In genomic region chr14:23911108-23911629, GRCm38 (mm10) we compare ENCODE assay signal across 16 mouse cellular contexts.
DNase-seq lines count a peak whose midpoint lies in the region; ATAC-seq lines count a peak whose summit lies in the region.
"Had no signal": no experiment of that assay in that cellular context is flagged by ENCODE, and none has a peak within 500 bp of the region (broad histone marks: within the 10 kb centered on the region; RNA-seq: fewer than 3 reads in every experiment).

No protein-coding gene starts in this region.

- no peaks in the 10 kb centered on the region for H3K4me1 ChIP-seq in liver, embryonic 12.5 days
- H3K4me1 ChIP-seq: limb, embryonic 10.5 days; liver, embryonic 13.5 days had no signal

- H3K9me3 ChIP-seq in liver, embryonic 12.5 days (replicated peaks): no peaks in the 10 kb centered on the region
- H3K9me3 ChIP-seq: G1E; limb, embryonic 10.5 days; liver, embryonic 13.5 days had no signal

- no peaks in the 10 kb centered on the region for H3K36me3 ChIP-seq in liver, embryonic 12.5 days
- H3K36me3 ChIP-seq: G1E; limb, embryonic 10.5 days; liver, embryonic 13.5 days had no signal

- H3K27ac ChIP-seq in liver, embryonic 12.5 days: no peak overlapping the region
- H3K27ac ChIP-seq: kidney, postnatal 0 days; limb, embryonic 10.5 days; liver, embryonic 13.5 days had no signal

- H3K9ac ChIP-seq in liver, embryonic 12.5 days: no peak overlapping the region
- H3K9ac ChIP-seq: liver, embryonic 13.5 days had no signal

- H3K4me2 ChIP-seq in liver, embryonic 12.5 days: no peak overlapping the region
- H3K4me2 ChIP-seq: liver, embryonic 13.5 days had no signal

- peak; percentile 37 to 62 for DNase-seq in layer of hippocampus, adult 18-20 months (ENCODE audit: low spot score in 2 of 2)
- DNase-seq in layer of hippocampus, postnatal 36 days: no peak
- peak; percentile 45 for DNase-seq in right cerebral cortex, postnatal 25 days
- no peak for DNase-seq in right cerebral cortex, postnatal 4 days
- DNase-seq in brain, adult 2 months (ENCODE audit: low read depth, low spot score): peak; percentile 88
- DNase-seq in embryo, embryonic 9.5 days (ENCODE audit: extremely low spot score): no peak
- DNase-seq in thymus, postnatal 25 days: no peak
- DNase-seq: cerebellum, adult 18-20 months; heart, adult 11 months; liver, embryonic 13.5 days; lung, postnatal 10 days had no signal

- no peak overlapping the region for H3K4me3 ChIP-seq in liver, embryonic 12.5 days
- H3K4me3 ChIP-seq: limb, embryonic 10.5 days; liver, embryonic 13.5 days had no signal

- 47% methylated on average over 1 of the region's 1 CpGs for WGBS in liver, embryonic 12.5 days (ENCODE audit: insufficient replicate concordance)

- no peak for ATAC-seq in liver, embryonic 12.5 days
- ATAC-seq: intestine, embryonic 16.5 days had no signal

- H3K27me3 ChIP-seq in liver, embryonic 12.5 days (replicated peaks): no peaks in the 10 kb centered on the region
- H3K27me3 ChIP-seq: liver, embryonic 13.5 days had no signal

Comparison
In these comparisons a context has a peak if more than half of its experiments do, and no peak if none do; other contexts are left out.
1. DNase-seq: peak in layer of hippocampus, adult 18-20 months (2 of 2), right cerebral cortex, postnatal 25 days (single experiment) and brain, adult 2 months (single experiment); none in layer of hippocampus, postnatal 36 days (0 of 2), right cerebral cortex, postnatal 4 days (single experiment), embryo, embryonic 9.5 days (single experiment) and thymus, postnatal 25 days (single experiment).